Mouse (Mus musculus) embryonic facial prominence, embryonic 11.5 days (tissue): Measurements from ENCODE around the gene Prkca. TPM values are rescaled to one million over a fixed set of nuclear protein-coding genes. Genes with fewer than 3 reads are reported as not detected.

Source experiments
- ATAC-seq: fragments of 200-750 bp; cut with Nextera tagmentation; replicated peaks from 2 replicates; pipeline ENCODE4 v1.8.0; 2017; ENCODE audit warnings: low read depth; ENCODE audit not compliant: insufficient number of reproducible peaks, low FRiP score, low TSS enrichment
- DNase-seq: peaks from one replicate; pipeline ENCODE4 v3.0.0-alpha.2; 2015; ENCODE audit warnings: low spot score
- H3K27ac ChIP-seq: fragments of 300-500 bp; sonication (generic); replicated peaks from 2 replicates; pipeline ENCODE4 v1.5.1; 2014; ENCODE audit warnings: mild to moderate bottlenecking, low read depth, low read length, control low read depth
- H3K27me3 ChIP-seq: fragments of 300-500 bp; sonication (generic); 2 replicates; pipeline ENCODE4 v1.6.1; 2014; ENCODE audit warnings: mild to moderate bottlenecking, low read length, moderate library complexity, mixed read lengths; ENCODE audit not compliant: control insufficient read depth, insufficient read depth
- H3K36me3 ChIP-seq: fragments of 300-500 bp; sonication (generic); replicated peaks from 2 replicates; pipeline ENCODE4 v1.6.1; 2014; ENCODE audit warnings: low read depth, mild to moderate bottlenecking, low read length, moderate library complexity, mixed read lengths; ENCODE audit not compliant: control insufficient read depth, insufficient read depth
- H3K4me1 ChIP-seq: fragments of 300-500 bp; sonication (generic); 2 replicates; pipeline ENCODE4 v1.6.1; 2014; ENCODE audit warnings: low read length, mixed read lengths; ENCODE audit not compliant: control insufficient read depth, insufficient read depth
- H3K4me2 ChIP-seq: fragments of 300-500 bp; sonication (generic); 2 replicates; pipeline ENCODE4 v1.6.1; 2014; ENCODE audit warnings: low read depth, mild to moderate bottlenecking, control low read depth, low read length, moderate library complexity
- H3K4me3 ChIP-seq: fragments of 300-500 bp; sonication (generic); 2 replicates; pipeline ENCODE4 v1.5.1; 2014; ENCODE audit warnings: low read depth, low read length, control low read depth
- H3K9ac ChIP-seq: fragments of 300-500 bp; sonication (generic); replicated peaks from 2 replicates; pipeline ENCODE4 v1.6.1; 2014; ENCODE audit warnings: mild to moderate bottlenecking, control low read depth, low read length
- H3K9me3 ChIP-seq: fragments of 300-500 bp; sonication (generic); replicated peaks from 2 replicates; pipeline ENCODE4 v1.6.1; 2016; ENCODE audit warnings: mild to moderate bottlenecking, low read length, inconsistent platforms, mixed read lengths; ENCODE audit not compliant: control insufficient read depth
- WGBS: fragments of 180-500 bp; shearing (Covaris S2); extraction: QIAGEN DNeasy Blood & Tissue Kit; methylation state at CpG from one replicate; pipeline ENCODE4 v1.1.7; 2014; 5-methylcytosine and 5-hydroxymethylcytosine counted together
- polyA plus RNA-seq: library from polyadenylated mRNA; unstranded; fragments of >200 nt; fragmentation: Nextera tagmentation; extraction: Ambion mirVana; gene quantifications from 2 replicates; pipeline ENCODE4 v1.2.1, GENCODE M21; 2014

Prkca gene
- polyA plus RNA-seq, 1 experiment from 2014 or later = 7.4 TPM

DNA sequence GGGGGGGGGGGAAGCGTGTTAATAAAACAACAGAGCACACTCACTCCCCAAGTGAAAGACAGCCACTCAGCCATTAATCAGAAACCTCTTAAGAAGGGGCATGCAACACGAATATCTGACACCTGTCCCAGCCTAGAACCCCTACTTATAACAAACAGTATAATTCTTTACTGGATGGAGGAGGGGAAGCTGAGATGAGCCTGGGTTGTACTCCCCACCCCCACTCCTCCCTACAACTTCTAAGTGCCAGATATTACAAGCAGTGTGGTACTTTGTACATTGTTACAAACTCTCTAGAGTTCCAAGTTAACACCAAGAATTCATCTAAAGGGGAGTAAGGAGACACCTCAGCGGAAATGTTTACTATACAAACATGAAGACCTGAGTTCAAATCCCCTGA lies 9.1 kb downstream of the Prkca start:
- no peaks in the 10 kb centered on the region for H3K9me3 ChIP-seq
- H3K4me1 ChIP-seq = no peaks in the 10 kb centered on the region
- no peak for DNase-seq
- no peak overlapping the region for H3K9ac ChIP-seq
- H3K4me2 ChIP-seq = no peak overlapping the region
- no peak for ATAC-seq
- no peaks in the 10 kb centered on the region for H3K27me3 ChIP-seq
- whole genome bisulfite sequencing = 60% methylated on average over 2 of the region's 3 CpGs
- no peak overlapping the region for H3K4me3 ChIP-seq
- no peaks in the 10 kb centered on the region for H3K36me3 ChIP-seq
- H3K27ac ChIP-seq = no peak overlapping the region

DNA sequence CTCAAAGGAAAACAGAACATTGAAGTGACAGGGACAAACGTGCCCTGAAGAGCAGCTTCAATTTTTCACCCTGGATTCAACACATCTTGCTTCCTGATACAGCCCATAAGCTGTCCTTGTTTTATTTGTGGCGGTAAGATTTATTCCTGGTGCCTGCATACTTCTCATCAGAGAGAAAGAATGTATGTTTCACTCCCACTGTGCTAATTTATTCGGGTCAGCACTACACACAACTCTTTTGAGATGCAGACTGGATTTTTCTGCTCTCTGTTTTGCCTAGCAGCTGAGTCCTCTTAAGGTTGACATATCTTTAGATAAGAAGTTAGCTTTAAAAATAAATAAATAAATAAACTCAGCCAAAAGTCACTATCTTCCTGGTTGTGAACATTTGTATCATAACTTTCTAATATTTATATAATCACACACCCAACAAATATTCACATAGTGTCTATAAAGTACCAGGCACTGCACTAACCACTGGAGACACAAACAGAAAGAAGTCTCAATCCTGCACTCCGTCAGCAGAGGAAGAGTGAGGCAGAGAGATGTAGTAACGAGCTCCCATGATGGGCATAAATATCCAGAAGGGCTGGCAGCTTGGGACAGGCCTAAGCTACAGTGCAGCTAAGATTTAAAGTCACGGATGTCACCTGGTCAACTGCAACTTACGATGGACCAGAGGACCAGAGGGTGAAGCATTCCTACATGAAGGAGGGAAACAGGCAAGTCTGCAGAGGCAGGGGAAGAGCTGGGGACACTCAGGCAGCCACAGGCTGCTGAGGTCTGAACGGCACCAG lies 9.9 kb downstream of the Prkca start:
- no peak overlapping the region for H3K27ac ChIP-seq
- H3K4me2 ChIP-seq = no peak overlapping the region
- 67% methylated on average over 8 of the region's 8 CpGs for WGBS
- DNase-seq (no peak), ATAC-seq (no peak)
- H3K27me3 ChIP-seq = no peaks in the 10 kb centered on the region
- H3K9me3 ChIP-seq = no peaks in the 10 kb centered on the region
- H3K36me3 ChIP-seq = no peaks in the 10 kb centered on the region
- no peaks in the 10 kb centered on the region for H3K4me1 ChIP-seq
- no peak overlapping the region for H3K4me3 ChIP-seq
- H3K9ac ChIP-seq = no peak overlapping the region

DNA sequence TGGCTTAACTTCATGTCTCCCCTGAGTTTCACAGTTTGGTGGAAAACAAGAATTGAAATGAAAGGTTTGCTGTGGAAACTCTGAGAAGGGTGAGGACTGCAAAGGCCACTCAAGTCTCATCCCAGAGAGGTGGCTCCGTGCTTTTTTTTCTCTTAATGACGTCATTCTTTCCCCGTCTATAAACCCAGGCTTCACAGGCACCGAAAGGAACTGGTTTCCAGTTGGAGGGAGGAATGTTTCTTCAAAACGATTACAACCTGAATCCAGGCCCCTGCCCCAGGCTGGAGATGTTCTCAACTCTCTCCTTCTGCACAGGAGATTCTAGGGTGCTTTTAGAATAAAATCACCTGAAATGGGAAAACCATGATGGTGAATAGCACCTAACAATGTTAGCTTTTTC lies 10.7 kb downstream of the Prkca start:
- H3K4me2 ChIP-seq = no peak overlapping the region
- WGBS = 54% methylated on average over 5 of the region's 5 CpGs
- H3K36me3 ChIP-seq = no peaks in the 10 kb centered on the region
- no peak overlapping the region for H3K27ac ChIP-seq
- no peaks in the 10 kb centered on the region for H3K27me3 ChIP-seq
- no peaks in the 10 kb centered on the region for H3K9me3 ChIP-seq
- ATAC-seq (no peak), DNase-seq (no peak)
- H3K9ac ChIP-seq = no peak overlapping the region
- no peaks in the 10 kb centered on the region for H3K4me1 ChIP-seq
- H3K4me3 ChIP-seq = no peak overlapping the region

DNA sequence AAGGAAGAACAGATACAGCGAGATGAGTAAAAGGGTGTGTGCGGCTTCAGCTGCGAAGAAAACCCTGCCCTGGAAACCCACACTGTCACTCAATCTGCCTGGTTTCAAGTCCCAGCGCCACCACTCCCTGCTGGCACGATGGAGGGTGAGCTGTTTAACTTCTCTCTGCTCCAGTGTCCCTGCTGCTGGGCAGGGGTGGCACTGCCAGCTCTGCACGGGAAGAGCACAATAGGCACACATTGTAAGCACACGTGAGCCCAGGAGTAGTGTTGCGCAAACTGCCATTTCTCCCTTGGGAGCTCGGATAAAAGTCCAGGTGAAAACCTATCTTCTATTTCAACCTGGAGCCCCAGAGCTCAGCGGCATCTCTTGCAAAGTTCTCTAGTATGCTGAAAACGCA lies 12.9 kb downstream of the Prkca start:
- Histone ChIP-seq H3K4me2 (no peak overlapping the region), H3K9ac (no peak overlapping the region), H3K27ac (no peak overlapping the region), H3K4me3 (no peak overlapping the region), H3K4me1 (no peaks in the 10 kb centered on the region), H3K27me3 (no peaks in the 10 kb centered on the region), H3K9me3 (no peaks in the 10 kb centered on the region), H3K36me3 (no peaks in the 10 kb centered on the region)
- DNase-seq = no peak
- no peak for ATAC-seq
- 87% methylated on average over 11 of the region's 11 CpGs for WGBS

DNA sequence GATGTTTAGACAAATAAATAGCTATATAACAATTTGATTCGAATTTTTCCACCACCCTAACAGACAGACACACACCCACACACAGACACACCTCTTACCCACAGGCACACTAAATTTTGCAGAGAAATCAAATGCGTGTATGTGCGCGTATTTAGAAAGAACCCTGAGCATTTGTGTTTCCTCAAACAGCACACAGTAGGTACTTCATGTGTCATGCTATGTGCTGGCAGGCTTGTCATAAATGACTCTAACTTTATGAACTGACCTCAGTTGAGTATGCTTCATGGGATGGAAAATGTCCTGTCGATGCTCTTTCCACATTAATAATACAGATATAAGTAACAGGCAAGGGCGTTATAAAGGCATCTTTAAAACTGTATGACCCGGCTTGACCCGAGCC lies 17.8 kb downstream of the Prkca start:
- no peak for DNase-seq
- no peak for ATAC-seq
- H3K9me3 ChIP-seq = no peaks in the 10 kb centered on the region
- H3K9ac ChIP-seq = no peak overlapping the region
- no peak overlapping the region for H3K4me2 ChIP-seq
- H3K4me1 ChIP-seq = no peaks in the 10 kb centered on the region
- no peak overlapping the region for H3K27ac ChIP-seq
- H3K4me3 ChIP-seq = no peak overlapping the region
- H3K36me3 ChIP-seq = no peaks in the 10 kb centered on the region
- no peaks in the 10 kb centered on the region for H3K27me3 ChIP-seq
- 78% methylated on average over 8 of the region's 8 CpGs for WGBS

DNA sequence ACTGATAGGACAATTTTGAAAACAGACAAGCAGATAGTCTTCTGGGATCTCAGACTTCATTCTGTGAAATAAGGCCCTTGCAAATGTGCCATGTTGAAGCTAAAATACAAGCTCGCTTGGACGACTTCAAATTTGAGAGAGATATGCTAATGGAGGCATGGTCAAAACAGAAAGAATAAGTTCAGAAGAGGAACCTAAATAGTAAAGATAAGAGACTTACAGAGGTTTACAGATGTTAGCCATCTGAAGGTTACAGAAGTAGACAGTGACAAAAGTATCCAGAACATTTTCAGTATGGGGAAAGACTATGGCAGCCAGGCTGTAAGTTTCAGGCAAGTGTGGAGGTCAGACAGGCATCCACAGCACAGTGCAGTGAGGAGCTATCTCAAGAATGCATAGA lies 21.6 kb downstream of the Prkca start:
- no peak overlapping the region for H3K4me3 ChIP-seq

DNA sequence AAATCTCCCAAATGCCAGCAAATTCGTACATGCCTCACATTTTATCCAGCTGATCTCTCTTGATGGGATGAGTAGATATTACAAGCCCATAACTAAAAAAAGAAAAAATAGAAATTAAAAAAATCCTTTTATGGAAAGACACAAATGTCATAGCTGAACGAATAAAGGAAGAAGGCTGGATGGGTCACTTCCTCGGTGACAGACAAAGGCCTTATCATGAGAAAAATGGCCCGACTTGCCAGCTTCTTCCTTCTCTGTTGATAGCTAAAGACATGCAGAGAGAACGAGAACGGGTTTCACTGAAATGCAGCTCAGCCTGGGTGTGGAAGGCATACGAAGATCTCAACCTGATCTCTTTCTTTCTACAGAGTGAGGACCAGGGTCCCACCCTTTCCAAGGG lies 23.2 kb downstream of the Prkca start:
- H3K9ac ChIP-seq = no peak overlapping the region
- no peak overlapping the region for H3K4me2 ChIP-seq
- no peaks in the 10 kb centered on the region for H3K9me3 ChIP-seq
- 84% methylated on average over 7 of the region's 7 CpGs for WGBS
- H3K4me3 ChIP-seq = no peak overlapping the region
- ATAC-seq (no peak), DNase-seq (no peak)
- no peaks in the 10 kb centered on the region for H3K27me3 ChIP-seq
- H3K36me3 ChIP-seq = no peaks in the 10 kb centered on the region
- H3K4me1 ChIP-seq = no peaks in the 10 kb centered on the region
- no peak overlapping the region for H3K27ac ChIP-seq

More for the DNA sequence above, 21.6 kb downstream of the Prkca start:
- 91% methylated on average over 2 of the region's 2 CpGs for WGBS
- Histone ChIP-seq H3K27me3 (no peaks in the 10 kb centered on the region), H3K27ac (no peak overlapping the region), H3K4me1 (no peaks in the 10 kb centered on the region), H3K9ac (no peak overlapping the region), H3K36me3 (no peaks in the 10 kb centered on the region), H3K9me3 (no peaks in the 10 kb centered on the region), H3K4me2 (no peak overlapping the region)
- DNase-seq (no peak), ATAC-seq (no peak)

DNA sequence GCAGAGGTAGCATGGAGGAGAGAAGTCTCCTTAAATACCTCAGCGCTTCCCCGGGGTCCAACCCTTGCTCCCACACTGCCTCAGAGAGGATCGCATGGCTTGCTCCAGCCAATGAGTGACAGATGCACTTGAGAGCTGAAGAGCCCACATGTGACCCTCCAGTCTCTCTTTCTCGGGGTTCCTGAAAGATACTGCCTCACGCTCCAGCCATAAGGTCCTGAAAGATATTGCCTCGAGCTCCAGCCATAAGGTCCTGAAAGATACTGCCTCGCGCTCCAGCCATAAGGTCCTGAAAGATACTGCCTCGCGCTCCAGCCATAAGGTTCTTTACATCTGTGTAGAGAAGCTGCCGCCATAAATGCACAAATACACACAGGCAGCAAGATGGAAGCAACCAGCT lies 24.6 kb downstream of the Prkca start:
- WGBS = 86% methylated on average over 11 of the region's 11 CpGs
- Histone ChIP-seq H3K4me2 (no peak overlapping the region), H3K4me3 (no peak overlapping the region), H3K9me3 (no peaks in the 10 kb centered on the region), H3K27me3 (no peaks in the 10 kb centered on the region), H3K27ac (no peak overlapping the region), H3K36me3 (no peaks in the 10 kb centered on the region), H3K4me1 (no peaks in the 10 kb centered on the region), H3K9ac (no peak overlapping the region)
- no peak for ATAC-seq
- DNase-seq = no peak
